Mouse (Mus musculus): ENCODE results near the gene Rabepk.
"Not testable (repeated sequence)": the region's sequence is repeated elsewhere in the genome, so short reads cannot be mapped to it uniquely, and the experiment has no call there.

Gene Rabepk

DNA sequence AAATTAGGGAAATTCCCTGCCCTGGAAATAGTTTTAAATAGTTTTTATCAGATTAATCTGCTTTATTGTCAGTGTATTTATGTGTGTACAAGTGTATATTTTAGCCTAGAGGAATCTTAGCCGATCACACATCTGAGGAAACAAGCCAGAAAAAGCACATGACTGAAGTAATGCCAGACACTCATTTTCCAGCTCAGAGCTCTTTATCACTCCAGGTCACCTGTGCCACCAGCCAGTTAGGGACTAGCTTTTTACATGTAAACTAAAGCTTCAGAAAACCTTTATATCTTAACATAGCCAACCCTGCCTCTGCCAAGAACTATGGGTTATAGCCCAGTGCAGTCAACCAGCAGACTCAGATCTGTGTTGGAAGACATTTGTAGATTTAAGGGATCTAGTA lies 5.1 kb upstream of the Rabepk start:
- no peak for DNase-seq (ENCODE audit: low read depth, low spot score)

GRCm38 (mm10) chr2:34804172-34804571 lies 4.5 kb upstream of the Rabepk start:
- no peak for DNase-seq (ENCODE audit: low read depth, low spot score)

- DNase-seq (ENCODE audit: low read depth, low spot score) = no peak
These were observed 4.0 kb upstream of the Rabepk start for GRCm38 (mm10) chr2:34803746-34804145.

GRCm38 (mm10) chr2:34802565-34803245 lies 3.0 kb upstream of the Rabepk start:
- peak; percentile 50 for DNase-seq (ENCODE audit: low read depth, low spot score)

DNA sequence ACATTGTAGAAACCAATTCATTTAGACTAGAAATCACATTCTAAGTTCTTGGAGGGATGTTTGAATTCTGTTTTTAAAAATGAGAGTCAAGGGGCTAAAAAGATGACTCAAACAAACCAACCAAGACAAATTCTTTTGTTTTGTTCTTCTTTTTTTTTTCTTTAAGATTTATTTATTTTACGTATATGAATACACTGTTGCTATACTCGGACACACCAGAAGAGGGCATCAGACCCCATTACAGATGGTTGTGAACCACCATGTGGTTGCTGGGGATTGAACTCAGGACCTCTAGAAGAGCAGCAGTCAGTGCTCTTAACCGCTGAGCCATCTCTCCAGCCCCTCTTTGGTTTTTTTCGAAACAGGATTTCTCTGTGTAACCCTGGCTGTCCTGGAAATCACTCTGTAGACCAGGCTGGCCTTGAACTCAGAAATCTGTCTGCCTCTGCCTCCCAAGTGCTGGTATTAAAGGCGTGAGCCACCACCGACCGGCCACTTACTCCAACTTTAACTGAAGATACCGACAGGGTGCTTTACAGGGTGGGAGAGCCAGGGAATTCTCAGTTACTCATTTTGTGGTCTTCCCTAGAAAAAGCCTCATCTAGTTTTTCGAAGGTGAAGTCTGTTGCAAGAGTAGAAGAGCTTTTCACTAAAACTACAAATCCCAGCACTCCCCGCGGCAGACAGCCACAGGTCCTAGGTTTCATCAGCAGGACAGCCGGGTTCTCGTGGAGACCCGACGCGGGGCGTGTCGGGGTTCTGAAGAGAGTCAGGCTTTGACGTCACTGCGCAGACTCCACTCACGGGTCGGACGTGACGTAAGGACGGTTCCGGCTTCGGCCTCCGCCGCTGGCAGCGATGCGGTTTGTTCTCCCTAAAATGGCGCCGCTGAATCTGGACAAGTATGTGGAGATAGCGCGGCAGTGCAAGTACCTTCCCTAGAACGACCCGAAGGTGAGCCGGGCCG lies 2.1 kb upstream of the Rabepk start:
- DNase-seq (ENCODE audit: low read depth, low spot score) = peak; percentile 100

DNA sequence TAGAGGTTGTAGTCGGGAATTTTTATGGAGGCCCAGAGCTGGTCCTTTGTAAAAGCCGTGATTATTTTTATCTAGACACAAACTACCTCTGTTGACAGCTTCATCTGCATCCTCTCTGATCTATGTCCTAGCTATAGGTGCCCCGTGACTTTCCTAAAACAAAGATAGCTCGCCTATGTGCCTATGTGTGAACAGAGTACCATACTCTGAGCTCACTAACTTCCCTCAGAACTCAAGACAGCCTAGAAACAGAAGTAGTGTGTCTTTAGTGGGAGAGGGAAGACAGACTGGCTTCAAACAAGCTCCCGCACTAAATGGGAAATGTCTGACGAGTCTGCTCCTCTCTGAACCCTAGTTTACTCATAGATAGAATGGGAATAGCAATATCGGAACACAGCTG lies 659 bp upstream of the Rabepk start:
- DNase-seq (ENCODE audit: low read depth, low spot score) = no peak

GRCm38 (mm10) chr2:34795426-34795825 lies 4.3 kb downstream of the Rabepk start:
- no peak for DNase-seq (ENCODE audit: low read depth, low spot score)

GRCm38 (mm10) chr2:34794511-34794910 lies 5.2 kb downstream of the Rabepk start:
- no peak for DNase-seq (ENCODE audit: low read depth, low spot score)

DNA sequence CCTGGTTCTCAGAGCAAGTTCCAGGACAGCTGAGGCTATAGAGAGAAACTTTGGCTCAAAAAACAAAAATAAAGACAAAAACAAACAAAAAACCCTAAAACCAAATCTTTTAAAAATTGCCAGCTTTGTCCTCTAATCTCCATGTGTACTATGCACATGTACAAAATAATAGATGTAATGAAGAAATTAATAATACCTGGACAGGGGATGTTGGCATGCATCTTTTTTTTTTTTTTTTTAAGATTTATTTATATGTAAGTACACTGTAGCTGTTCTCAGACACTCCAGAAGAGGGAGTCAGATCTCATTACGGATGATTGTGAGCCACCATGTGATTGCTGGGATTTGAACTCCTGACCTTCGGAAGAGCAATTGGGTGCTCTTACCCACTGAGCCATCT lies 7.2 kb downstream of the Rabepk start:
- not testable (repeated sequence) for DNase-seq (ENCODE audit: low read depth, low spot score)

- peak; percentile 87 for DNase-seq (ENCODE audit: low read depth, low spot score)
These were observed 9.4 kb downstream of the Rabepk start for GRCm38 (mm10) chr2:34790282-34790681.

- DNase-seq (ENCODE audit: low read depth, low spot score) = peak; percentile 83
These were observed 15.6 kb downstream of the Rabepk start for GRCm38 (mm10) chr2:34784085-34784484.

DNA sequence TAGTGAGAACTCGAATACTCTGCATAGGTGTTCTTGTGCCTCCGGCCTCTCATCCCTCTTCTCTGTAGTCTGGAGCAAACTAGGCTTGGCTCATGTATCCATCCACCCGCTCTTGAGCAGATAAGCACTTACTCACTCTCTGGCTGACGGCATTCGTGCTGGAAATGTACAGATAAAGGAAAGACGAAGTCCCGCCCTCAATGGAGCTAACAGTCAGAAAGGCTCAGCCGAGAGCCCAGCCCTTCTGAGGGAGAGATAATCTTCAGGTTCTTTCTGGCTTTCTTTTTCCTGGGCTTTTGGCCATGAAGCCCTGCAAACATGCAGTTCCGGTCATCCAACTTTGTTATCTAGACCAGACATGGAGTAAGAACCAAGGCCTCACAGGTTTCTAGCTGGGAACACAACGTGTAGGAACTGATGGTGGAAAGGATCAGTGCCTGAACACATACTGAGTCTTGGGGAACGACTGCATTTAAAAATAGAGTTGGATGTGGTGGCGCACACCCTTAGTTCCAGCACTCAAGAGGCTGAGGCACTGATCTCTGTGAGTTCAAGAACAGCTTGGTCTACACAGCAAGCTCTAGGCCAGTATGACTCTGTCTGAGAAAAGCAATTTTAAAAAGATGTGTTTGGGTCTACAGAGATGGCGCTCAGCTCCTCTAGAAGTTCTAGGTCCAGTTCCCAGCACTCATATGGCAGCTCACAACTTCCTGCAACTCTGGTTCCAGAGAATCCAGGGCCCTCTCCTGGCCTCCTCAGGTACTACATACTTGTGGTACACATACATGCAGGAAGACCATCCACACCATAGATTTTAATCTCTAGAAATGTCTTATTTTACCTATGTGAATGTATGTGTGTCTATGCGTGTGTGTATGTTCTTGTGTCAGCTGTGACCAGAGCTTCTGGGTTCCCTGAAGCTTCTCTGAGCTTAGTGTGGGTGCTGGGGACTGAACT lies 16.4 kb downstream of the Rabepk start:
- DNase-seq (ENCODE audit: low read depth, low spot score) = no peak

DNA sequence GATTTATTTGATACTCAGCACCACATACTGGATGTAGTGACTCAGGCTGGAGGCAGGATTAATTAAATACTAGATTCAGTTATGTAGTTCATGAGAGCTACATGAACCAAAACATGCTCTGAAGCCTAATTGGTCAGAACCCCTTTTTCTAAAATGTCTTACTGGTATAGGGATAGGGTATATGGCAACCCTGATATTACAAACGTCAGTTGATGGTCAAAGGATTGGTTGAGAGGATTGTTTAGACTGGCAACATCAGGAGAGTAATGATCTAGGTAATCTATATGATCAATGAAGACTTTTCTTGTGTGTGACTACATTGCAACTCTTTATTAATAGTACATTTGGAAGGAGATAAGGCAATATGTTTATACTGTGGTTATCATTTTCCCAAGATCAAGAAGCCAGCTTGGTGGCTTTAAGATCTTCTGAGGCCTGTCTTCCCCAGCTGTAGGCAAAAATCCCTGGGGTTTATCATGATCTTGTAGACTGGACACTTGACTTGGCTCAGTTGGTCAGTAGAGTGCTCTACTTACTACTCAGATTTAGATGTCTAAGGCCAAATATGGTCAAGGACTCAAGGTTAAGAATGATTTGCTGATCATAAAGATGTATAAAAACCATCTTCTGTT lies 22.4 kb downstream of the Rabepk start:
- DNase-seq (ENCODE audit: low read depth, low spot score) = no peak

- DNase-seq (ENCODE audit: low read depth, low spot score) = peak; percentile 20
These were observed 25.2 kb downstream of the Rabepk start for GRCm38 (mm10) chr2:34774493-34774892.

GRCm38 (mm10) chr2:34773673-34774072 lies 26.0 kb downstream of the Rabepk start:
- DNase-seq (ENCODE audit: low read depth, low spot score) = peak; percentile 22

- peak; percentile 91 for DNase-seq (ENCODE audit: low read depth, low spot score)
These were observed 27.2 kb downstream of the Rabepk start for GRCm38 (mm10) chr2:34772252-34773235.

- DNase-seq (ENCODE audit: low read depth, low spot score) = peak; percentile 99
These were observed 28.1 kb downstream of the Rabepk start, which contains the start of gene Hspa5 for GRCm38 (mm10) chr2:34771368-34772226. Gene Hspa5 (plus strand): TSS chr2:34771970.

GRCm38 (mm10) chr2:34770951-34771350 lies 28.8 kb downstream of the Rabepk start:
- DNase-seq (ENCODE audit: low read depth, low spot score) = no peak

DNA sequence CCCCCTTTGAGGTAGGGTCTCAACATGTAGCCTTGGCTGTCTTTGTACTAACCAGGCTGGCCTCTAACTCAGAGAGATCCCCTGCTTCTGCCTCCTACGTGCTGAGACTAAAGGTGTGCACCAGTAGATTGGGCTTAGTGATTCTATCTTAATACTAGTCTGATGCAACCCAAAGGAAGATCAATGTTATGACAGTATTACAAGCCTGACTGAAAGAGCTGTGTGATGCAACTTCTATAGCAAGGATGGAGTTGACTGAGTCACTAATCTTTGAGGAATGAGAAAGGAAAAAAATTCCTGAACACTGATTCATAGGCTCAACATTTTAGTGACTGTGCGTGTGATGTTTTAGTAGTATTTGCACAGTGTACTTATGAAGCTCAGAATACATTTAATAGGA lies 29.7 kb downstream of the Rabepk start:
- no peak for DNase-seq (ENCODE audit: low read depth, low spot score)

All from CD4-positive, CD25-positive, alpha-beta regulatory T cell, adult 2 months (primary cell).